In the genomic region with DNA sequence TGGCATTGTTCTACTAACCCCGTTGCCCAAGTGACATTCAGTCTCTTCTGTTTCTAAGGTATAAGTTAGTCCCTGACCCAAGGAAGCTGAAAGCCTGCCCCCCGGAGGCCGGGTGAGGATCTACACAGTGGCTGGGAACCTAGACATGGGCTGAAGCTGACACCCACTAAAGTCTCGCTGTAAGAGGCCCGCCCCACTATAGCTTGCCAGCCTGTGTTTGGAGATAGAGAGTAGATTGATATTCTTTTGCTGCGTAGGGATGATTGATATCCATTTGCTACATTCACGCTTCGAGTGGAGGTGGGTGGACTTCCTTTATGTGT, we compare ENCODE assay signal across 7 mouse cellular contexts. TPM values are rescaled to one million over a fixed set of nuclear protein-coding genes. Genes with fewer than 3 reads are reported as not detected.
DNase-seq lines count a peak whose midpoint lies in the region; ATAC-seq and TF ChIP-seq lines count a peak whose summit lies in the region.

No protein-coding gene starts in this region.

- no peak overlapping the region for H3K9ac ChIP-seq in heart, embryonic 16.5 days (ENCODE audit: low read length)

- no peak for DNase-seq in layer of hippocampus, adult 2 months (ENCODE audit: low spot score in 2 of 2)
- no peak for DNase-seq in layer of hippocampus, adult 9-10 months (ENCODE audit: low spot score)
- peak; percentile 69 for DNase-seq in ZHBTc4 (ENCODE audit: low read depth, low spot score)
- DNase-seq in spleen, postnatal 4 days (ENCODE audit: low spot score in 2 of 2), result no peak
- DNase-seq in left cerebral cortex, postnatal 36 days (ENCODE audit: low spot score in 2 of 2), result no peak

- no peak overlapping the region; the same call in 1 of the 2 replicates for H3K4me3 ChIP-seq in layer of hippocampus, adult 2 months
- H3K4me3 ChIP-seq in heart, embryonic 16.5 days (ENCODE audit: low read length), result peak overlapping the region; percentile 32

- 0 out of 2 replicates have a peak, but pooled peaks cover 2% of the 10 kb centered on the region for H3K4me1 ChIP-seq in heart, embryonic 16.5 days (ENCODE audit: control insufficient read depth, insufficient read depth, low read length)

- H3K9me3 ChIP-seq in heart, embryonic 16.5 days (replicated peaks; ENCODE audit: control insufficient read depth, low read length), result no peaks in the 10 kb centered on the region

- TF ChIP-seq CTCF in layer of hippocampus, adult 2 months (conservative IDR thresholded peaks at IDR 0.05), result peak; percentile 71

- no peaks in the 10 kb centered on the region for H3K36me3 ChIP-seq in heart, embryonic 16.5 days (ENCODE audit: control insufficient read depth, insufficient read depth)

- H3K4me2 ChIP-seq in heart, embryonic 16.5 days (ENCODE audit: low read depth, low read length), result peak overlapping the region; percentile 49

- 12% methylated on average over 8 of the region's 8 CpGs for WGBS in heart, embryonic 16.5 days

- H3K27ac ChIP-seq in layer of hippocampus, adult 2 months, result no peak overlapping the region
- no peak overlapping the region for H3K27ac ChIP-seq in heart, embryonic 16.5 days (ENCODE audit: low read length)

- peaks cover 82% of the 10 kb centered on the region for H3K27me3 ChIP-seq in heart, embryonic 16.5 days (ENCODE audit: control insufficient read depth, insufficient read depth, low read length)

- intact Hi-C loops in left cerebral cortex, postnatal 36 days (cut with DNase I), result no loop called here

- no peak for ATAC-seq in heart, embryonic 16.5 days (replicated peaks; ENCODE audit: extremely low read depth, insufficient read depth, low FRiP score)
- ATAC-seq in megakaryocyte, adult 5-6 weeks (ENCODE audit: poor library complexity, severe bottlenecking), result peak; percentile 86

RNA-seq across cellular contexts. Expression of gene Bsx, which starts 1.8 kb away (rescaled TPM):
- not detected for total RNA-seq in layer of hippocampus, adult 2 months (2021)
- polyA plus RNA-seq in heart, embryonic 16.5 days (2015; fragmentation: Nextera tagmentation; extraction: Ambion mirVana), result not detected in 2 replicates
- total RNA-seq in megakaryocyte, adult 5-6 weeks (2015), result not detected in 2 replicates
- not detected in 2 replicates for total RNA-seq in megakaryocyte, adult 5-6 weeks (2017)
- total RNA-seq in left cerebral cortex, postnatal 36 days (2021), result under 1 TPM in 1 of 2 experiments, not detected in 1; 0.15 TPM
